Comparison of ENCODE assay signal across 8 mouse cellular contexts in the genomic region with DNA sequence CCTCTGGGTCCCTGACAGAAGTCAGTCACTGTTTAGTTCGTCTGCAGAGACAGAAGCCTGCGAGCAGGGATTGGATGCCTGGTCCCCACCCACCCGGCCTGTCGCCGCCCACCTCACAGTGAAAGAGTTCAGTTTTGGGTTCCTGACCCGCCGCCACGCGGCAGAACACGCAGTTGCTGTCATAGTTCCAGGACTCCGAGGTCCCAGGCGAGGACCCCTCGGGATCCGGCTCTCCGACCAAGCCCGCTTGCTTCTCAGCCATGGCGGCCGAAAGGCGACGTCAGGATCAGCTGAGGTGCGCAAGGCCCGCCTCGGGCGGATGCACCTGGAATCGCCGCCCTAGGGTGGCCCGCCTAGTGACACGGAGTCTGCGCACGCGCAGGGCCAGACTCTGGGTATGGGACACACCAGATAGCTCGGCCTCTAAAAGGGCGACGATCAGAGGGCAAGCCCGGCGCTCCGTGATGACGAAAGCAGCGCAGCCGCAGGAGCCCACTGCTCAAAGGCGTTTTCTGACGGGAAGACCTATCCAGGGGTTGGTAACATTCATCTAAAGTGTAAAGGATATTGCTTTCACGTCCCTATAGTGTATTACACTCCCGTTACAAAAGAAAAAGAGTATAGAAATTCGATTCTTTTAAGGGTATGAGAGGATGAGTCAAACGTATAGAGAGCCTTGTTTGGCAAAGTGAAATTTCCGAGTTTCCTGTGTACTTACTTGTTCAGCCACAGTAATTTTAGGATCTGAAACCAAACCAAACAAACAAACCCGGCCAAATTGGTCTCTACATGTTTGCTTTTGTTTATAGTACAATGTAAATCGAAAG. TPM values are rescaled to one million over a fixed set of nuclear protein-coding genes. Genes with fewer than 3 reads are reported as not detected.
DNase-seq lines count a peak whose midpoint lies in the region; ATAC-seq lines count a peak whose summit lies in the region.

No protein-coding gene starts in this region.

- peak overlapping the region; percentile 78 for H3K4me2 ChIP-seq in forebrain, embryonic 14.5 days (ENCODE audit: low read length)
- peak overlapping the region; percentile 73 for H3K4me2 ChIP-seq in neural tube, embryonic 15.5 days

- 1% methylated on average over 49 of the region's 49 CpGs for WGBS in forebrain, embryonic 14.5 days
- WGBS in neural tube, embryonic 15.5 days = under 1% methylated on average over 49 of the region's 49 CpGs

- H3K9me3 ChIP-seq in forebrain, embryonic 14.5 days (replicated peaks; ENCODE audit: control insufficient read depth, low read length) = no peaks in the 10 kb centered on the region
- H3K9me3 ChIP-seq in neural tube, embryonic 15.5 days (replicated peaks) = no peaks in the 10 kb centered on the region

- intact Hi-C loops in heart, postnatal 14 days (cut with DNase I) = no loop called here

- peak overlapping the region; percentile 76 for H3K9ac ChIP-seq in forebrain, embryonic 14.5 days (ENCODE audit: low read length)
- H3K9ac ChIP-seq in neural tube, embryonic 15.5 days (replicated peaks) = peak overlapping the region; percentile 75

- H3K27ac ChIP-seq in forebrain, embryonic 14.5 days (ENCODE audit: low read depth, low read length) = peak overlapping the region; percentile 89
- H3K27ac ChIP-seq in neural tube, embryonic 15.5 days (replicated peaks) = peak overlapping the region; percentile 95

- H3K4me1 ChIP-seq in forebrain, embryonic 14.5 days (ENCODE audit: control insufficient read depth, insufficient read depth, low read length) = no peaks in the 10 kb centered on the region; the same call in 1 of the 2 replicates
- peaks cover 10% of the 10 kb centered on the region for H3K4me1 ChIP-seq in neural tube, embryonic 15.5 days

- ATAC-seq in forebrain, embryonic 14.5 days = peak; percentile 99
- ATAC-seq in neural tube, embryonic 15.5 days (ENCODE audit: low FRiP score) = peak; percentile 100

- H3K36me3 ChIP-seq in forebrain, embryonic 14.5 days (ENCODE audit: control insufficient read depth, insufficient read depth, low read length) = 0 out of 2 replicates have a peak, but pooled peaks cover under 1% of the 10 kb centered on the region
- H3K36me3 ChIP-seq in neural tube, embryonic 15.5 days = no peaks in the 10 kb centered on the region

- peak; percentile 98 for DNase-seq in ES-CJ7 (ENCODE audit: low read depth, low spot score)
- DNase-seq in cerebellum, adult 11 months = peak; percentile 99
- DNase-seq in forebrain, embryonic 14.5 days (ENCODE audit: low spot score) = peak; percentile 99
- DNase-seq in heart, postnatal 14 days = peak; percentile 99
- peak; percentile 99 for DNase-seq in layer of hippocampus, adult 11-12 months (ENCODE audit: low spot score)
- DNase-seq in lung, adult 18-20 months = peak; percentile 99
- peak; percentile 98 for DNase-seq in testis, postnatal 14 days (ENCODE audit: low spot score)

- H3K4me3 ChIP-seq in forebrain, embryonic 14.5 days (ENCODE audit: low read depth, low read length) = peak overlapping the region; percentile 64
- H3K4me3 ChIP-seq in neural tube, embryonic 15.5 days (replicated peaks) = peak overlapping the region; percentile 68

- H3K27me3 ChIP-seq in forebrain, embryonic 14.5 days (replicated peaks; ENCODE audit: control insufficient read depth, insufficient read depth, low read length) = no peaks in the 10 kb centered on the region
- no peaks in the 10 kb centered on the region; the same call in 1 of the 2 replicates for H3K27me3 ChIP-seq in neural tube, embryonic 15.5 days (replicated peaks)

RNA-seq across cellular contexts. Expression of a gene that starts 11.1 kb away (rescaled TPM):
- polyA plus RNA-seq in forebrain, embryonic 14.5 days (2014; fragmentation: Nextera tagmentation; extraction: Ambion mirVana) = 17.9 and 19.1 TPM in 2 replicates
- total RNA-seq in heart, postnatal 14 days (2021) = 10 to 100 TPM; 56.6 to 57.0 TPM
- polyA plus RNA-seq in neural tube, embryonic 15.5 days (2015; fragmentation: Nextera tagmentation; extraction: Ambion mirVana) = 21.5 and 22.7 TPM in 2 replicates

RNA-seq across cellular contexts. Expression of a gene that starts 17.8 kb away (rescaled TPM):
- polyA plus RNA-seq in forebrain, embryonic 14.5 days (2014; fragmentation: Nextera tagmentation; extraction: Ambion mirVana) = 21.4 and 23.9 TPM in 2 replicates
- 1 to 10 TPM; 5.6 to 6.3 TPM for total RNA-seq in heart, postnatal 14 days (2021)
- polyA plus RNA-seq in neural tube, embryonic 15.5 days (2015; fragmentation: Nextera tagmentation; extraction: Ambion mirVana) = 19.7 and 22.3 TPM in 2 replicates

Comparison
In these comparisons a context has a peak if more than half of its experiments do, and no peak if none do; other contexts are left out.
1. Peak in every context shown above with its lines: DNase-seq, ATAC-seq, H3K4me3 ChIP-seq and H3K27ac ChIP-seq.